In the genomic region with DNA sequence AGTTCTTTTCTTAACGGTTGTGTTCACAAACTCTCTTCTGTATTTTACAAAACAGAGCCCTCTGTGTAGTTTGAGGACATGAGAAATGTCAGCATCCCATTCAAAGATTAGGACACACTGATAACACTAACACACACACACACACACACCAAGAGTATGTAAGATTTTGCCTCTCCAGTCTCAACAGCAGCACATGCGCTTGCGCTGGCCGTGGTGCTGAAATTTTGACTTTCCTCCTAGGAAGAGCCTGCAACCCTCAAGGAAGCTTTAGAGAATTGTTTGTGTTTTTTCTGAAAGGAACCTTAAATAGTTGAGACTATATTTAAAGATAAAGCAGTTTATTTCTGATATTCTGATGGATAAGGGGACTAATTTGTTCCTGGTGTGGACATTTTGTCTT, we compare ENCODE assay signal across 10 mouse cellular contexts. TPM values are rescaled to one million over a fixed set of nuclear protein-coding genes. Genes with fewer than 3 reads are reported as not detected.
DNase-seq lines count a peak whose midpoint lies in the region; ATAC-seq and TF ChIP-seq lines count a peak whose summit lies in the region.
"Had no signal": no experiment of that assay in that cellular context is flagged by ENCODE, and none has a peak within 500 bp of the region (broad histone marks: within the 10 kb centered on the region; RNA-seq: fewer than 3 reads in every experiment).

No protein-coding gene starts in this region.

- H3K27ac ChIP-seq in gastrocnemius, adult 2 months, result no peak overlapping the region
- H3K27ac ChIP-seq: heart, embryonic 15.5 days had no signal

- DNase-seq in gastrocnemius, adult 2 months, result peak; percentile 49
- DNase-seq in gastrocnemius, adult 8-10 months (ENCODE audit: low spot score in 2 of 2), result no peak
- peak; percentile 55 for DNase-seq in ovary, postnatal 14 days (ENCODE audit: low spot score)
- no peak for DNase-seq in ovary, postnatal 10 days (ENCODE audit: low spot score)
- peak; percentile 74 for DNase-seq in embryo, embryonic 11.5 days (ENCODE audit: low read depth, low spot score)
- no peak for DNase-seq in layer of hippocampus, adult 11-12 months (ENCODE audit: low spot score)
- no peak for DNase-seq in right cerebral cortex, postnatal 10 days (ENCODE audit: low spot score in 2 of 2)

- TF ChIP-seq CTCF in gastrocnemius, adult 2 months (IDR thresholded peaks at IDR 0.05), result no peak

- H3K4me3 ChIP-seq in gastrocnemius, adult 2 months, result no peak overlapping the region
- H3K4me3 ChIP-seq: heart, embryonic 15.5 days had no signal

- ATAC-seq in megakaryocyte progenitor cell, adult 5-6 weeks (replicated peaks; ENCODE audit: poor library complexity), result peak; percentile 95
- ATAC-seq: Patski had no signal

- intact Hi-C loops in gastrocnemius, adult 2 months (cut with DNase I), result no loop called here

RNA-seq across cellular contexts. Expression of a gene that starts 14.0 kb away (rescaled TPM):
- total RNA-seq in gastrocnemius, adult 2 months (2021), result 1 to 10 TPM; 1.0 to 2.0 TPM
- total RNA-seq in gastrocnemius, adult 8-10 months (2022), result 1 to 10 TPM in 2 of 4 experiments, under 1 TPM in 2; 0.39 to 1.1 (median 0.92) TPM
- 0.10 and 0.12 TPM in 2 replicates for total RNA-seq in megakaryocyte progenitor cell, adult 5-6 weeks (2015)
- 1.5 TPM in 1 of 2 replicates, not detected in the other for total RNA-seq in megakaryocyte progenitor cell, adult 5-6 weeks (2017)

Comparison
In these comparisons a context has a peak if more than half of its experiments do, and no peak if none do; other contexts are left out.
1. DNase-seq: peak in gastrocnemius, adult 2 months (single experiment), ovary, postnatal 14 days (single experiment) and embryo, embryonic 11.5 days (single experiment); none in gastrocnemius, adult 8-10 months (0 of 2), ovary, postnatal 10 days (single experiment), layer of hippocampus, adult 11-12 months (single experiment) and right cerebral cortex, postnatal 10 days (0 of 2).